Mouse (Mus musculus): ENCODE results near the gene Cela2a.
A peak's percentile ranks its signal among the peaks of the same experiment; 100 is the strongest.

Gene Cela2a

DNA sequence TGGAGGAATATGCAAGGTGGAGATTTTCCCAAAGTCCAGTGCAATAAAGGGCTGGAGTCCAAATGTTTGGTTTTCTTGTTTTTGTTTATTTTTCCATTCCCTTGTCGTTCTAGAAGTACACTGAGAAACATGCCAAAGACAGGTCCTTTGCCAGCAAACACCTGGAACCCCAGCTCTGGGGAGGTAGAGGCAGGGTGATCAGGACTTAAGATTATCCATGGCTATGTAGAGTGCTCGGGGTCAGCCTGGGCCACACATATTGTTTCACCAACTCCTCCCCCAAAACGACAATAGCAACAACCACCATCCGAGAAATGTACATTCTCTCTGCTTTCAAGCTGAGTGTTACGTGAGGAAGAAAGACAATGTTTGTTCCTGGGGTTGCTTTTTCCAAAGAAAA is at the start of gene Cela2a:
Gene Cela2a (minus strand): TSS at position 101 of the 400 bp plus-strand sequence.
- DNase-seq (ENCODE audit: low spot score): no peak

DNA sequence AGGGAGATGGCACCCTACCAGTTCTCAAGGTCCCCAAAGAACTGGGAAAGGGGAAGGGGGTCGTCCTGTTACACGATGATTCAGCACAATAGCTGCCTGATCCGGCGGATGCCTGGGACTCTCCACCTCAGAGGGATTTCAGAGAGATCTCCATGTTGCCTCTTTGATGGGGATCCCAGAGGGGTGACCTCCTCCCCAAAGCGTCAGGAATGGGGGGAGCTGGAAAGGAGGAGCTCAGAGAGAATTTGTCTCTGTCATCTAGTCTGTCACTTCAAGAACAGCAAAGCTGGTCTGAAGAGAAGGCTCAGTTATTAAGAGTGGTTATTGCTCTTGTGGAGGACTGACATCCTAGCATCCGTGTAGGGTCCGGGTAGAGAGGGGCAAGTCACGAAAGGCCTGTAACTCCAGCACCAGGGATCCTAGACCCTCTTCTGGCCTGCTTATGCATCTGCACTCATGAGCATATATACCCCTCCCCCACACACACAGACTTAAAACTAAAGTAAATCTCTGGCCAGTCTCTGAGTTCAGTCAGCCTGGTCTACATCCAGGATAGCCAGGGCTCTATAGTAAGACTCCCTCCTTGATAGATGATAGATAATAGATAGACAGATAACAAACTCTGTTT is 49.6 kb upstream of the Cela2a start:
- no peak for DNase-seq (ENCODE audit: low spot score)

DNA sequence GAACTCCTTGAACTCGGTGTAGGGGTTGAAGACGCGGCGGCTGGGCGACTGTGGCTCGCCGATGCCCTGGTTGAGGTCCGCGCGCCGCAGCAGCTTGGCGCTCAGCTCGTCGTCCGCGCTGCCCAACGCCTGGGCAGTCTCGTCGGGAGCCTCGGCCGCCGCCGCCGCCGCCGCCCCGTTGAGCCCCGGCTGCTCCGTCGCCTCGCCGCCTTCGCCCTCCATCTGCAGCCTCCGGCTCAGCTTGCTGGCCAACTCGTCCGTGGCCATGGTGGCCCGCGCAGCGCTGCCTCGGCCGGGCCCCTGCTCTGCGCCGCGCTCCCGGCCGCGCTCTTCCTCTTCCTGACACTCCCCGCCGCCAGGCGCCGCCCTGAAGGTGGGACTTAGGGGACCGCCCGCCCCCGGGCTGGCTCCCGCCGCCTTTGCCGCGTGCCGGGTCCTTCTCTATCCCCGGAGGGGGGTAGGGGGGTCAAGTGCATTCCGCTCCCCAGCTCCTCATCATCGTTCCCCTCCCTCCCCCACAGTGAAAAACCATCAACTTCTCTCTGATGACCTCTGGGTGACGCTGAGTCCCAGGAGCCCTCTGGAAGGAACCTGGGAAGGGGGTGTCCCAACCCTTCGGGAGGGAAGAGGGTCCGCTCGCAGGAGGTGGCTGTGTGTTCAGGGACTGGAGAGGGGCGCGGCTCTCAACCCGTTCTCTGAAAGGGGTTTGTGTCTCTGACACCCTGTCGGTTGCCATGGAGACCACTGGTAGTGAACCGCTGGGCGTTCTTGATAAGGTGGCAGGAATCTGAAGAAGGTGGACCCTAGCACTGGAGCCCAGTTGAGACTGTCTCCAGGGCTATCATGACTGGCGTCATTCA is 48.9 kb upstream of the Cela2a start, which contains the start of gene Efhd2:
Gene Efhd2 (minus strand): TSS at position 320 of the 860 bp plus-strand sequence.
- DNase-seq (ENCODE audit: low spot score): peak; percentile 90

DNA sequence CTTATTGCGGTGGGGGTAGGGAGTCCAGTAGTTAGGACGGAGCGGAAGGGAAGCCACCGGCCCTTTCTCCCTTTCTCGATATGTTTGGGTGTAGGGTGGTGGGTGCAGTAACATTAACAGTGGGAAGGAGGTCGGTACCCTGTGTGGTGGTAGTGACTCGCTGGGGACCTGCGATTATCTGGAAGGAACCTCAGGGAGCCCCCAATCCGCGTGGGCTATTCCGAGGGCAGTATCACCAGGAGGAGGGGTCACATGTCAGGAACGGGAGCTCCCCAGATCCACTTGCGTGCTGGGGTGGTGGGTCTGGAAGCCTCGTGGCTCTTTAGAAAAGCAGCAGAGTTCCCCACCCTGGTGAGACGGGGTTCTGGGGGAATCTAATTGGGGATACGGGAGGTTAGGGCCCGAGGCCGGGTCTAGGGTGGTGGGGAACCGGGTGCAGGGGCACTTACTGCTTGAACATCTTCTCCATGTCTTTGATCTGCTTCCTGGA is 48.2 kb upstream of the Cela2a start:
- DNase-seq (ENCODE audit: low spot score): no peak

DNA sequence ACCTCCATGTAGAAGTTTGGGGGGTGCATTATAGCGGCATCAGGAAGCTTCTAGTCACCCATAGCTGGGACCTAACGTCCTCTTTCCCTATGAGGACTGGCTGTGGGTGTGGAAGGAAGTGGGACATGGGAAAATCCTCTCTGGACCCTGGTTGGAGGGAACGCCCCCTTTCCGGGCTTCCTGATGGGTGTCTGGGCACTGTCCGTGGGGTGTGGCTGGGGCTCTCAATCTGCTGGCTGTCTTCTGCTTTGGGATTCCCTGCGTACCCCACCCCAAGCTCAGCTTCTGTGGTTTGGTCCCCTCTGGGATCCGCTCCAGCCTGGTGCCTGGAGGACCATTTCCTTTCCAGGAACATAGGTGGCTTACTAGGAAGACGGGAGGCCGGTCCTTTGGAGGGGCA is 47.0 kb upstream of the Cela2a start:
- DNase-seq (ENCODE audit: low spot score): no peak

DNA sequence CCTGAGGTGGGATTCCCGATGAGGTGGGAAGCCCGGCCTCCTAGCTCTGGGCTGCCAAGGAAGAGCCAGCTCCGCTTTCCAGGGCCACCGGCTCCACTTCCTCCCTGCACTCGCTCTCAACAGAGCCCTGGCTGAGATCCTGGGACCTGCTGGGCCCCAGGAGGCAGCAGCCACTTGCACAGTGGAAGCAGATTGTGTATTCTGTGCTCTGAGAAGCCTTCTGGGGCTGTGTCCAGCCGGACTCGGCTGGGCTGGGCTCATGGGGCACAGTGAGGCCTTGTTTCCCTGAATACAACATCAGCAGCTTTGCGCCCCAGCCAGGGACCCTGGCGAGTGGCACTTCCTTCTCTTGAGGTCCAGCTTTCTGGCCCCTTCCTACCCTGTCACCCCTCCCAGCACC is 45.9 kb upstream of the Cela2a start:
- no peak for DNase-seq (ENCODE audit: low spot score)

DNA sequence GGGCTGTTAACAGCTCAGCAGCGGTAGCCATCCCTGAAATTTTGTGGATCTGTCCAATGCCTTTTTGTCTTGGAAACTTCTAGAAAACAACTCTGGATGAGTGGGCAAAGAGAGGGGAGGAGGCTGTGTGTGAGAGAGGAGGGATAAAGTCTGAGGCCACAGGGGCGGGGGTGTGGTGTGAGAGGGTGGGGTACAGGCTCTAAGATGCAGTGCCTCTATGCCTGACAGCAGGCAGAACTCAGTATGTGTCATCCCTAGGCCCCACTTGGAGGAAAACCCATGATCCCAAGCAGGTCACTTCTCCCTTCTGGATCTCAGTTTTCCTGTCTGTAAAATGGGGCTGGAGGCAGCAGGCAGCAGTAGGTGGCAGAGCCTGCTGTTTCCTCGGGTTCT is 45.4 kb upstream of the Cela2a start:
- no peak for DNase-seq (ENCODE audit: low spot score)

DNA sequence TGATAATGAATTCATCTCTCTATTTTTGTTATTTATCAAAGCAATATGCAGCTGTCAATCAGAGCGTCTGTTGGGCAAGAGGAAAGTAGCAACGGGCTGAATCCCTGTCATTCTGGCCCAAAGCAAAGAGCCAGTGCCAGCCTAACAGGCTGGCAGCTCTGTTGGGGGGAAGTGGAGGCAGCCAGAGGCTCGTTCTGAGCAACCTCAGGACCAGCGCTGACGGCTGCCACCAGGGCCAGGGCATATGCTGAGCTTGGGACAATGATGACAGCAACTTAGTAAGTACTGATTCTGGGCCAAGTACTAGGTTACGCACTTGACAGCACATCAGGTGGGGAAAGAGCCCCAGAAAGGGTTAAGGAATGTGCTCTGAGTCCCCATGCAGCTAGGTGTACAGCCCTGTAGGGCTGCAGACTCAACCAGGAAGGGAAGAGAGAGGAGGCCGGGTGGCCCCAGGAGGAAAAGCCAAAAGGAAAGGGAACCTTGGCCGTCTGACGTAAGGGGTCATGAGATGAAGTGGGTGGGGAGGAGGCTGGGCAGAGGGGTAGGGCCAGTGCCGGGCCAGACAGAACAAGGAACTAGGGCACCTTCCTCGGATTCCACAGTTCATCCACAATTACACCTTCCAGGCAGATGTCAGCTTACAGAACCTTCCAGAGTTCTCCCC is 44.8 kb upstream of the Cela2a start:
- no peak for DNase-seq (ENCODE audit: low spot score)

DNA sequence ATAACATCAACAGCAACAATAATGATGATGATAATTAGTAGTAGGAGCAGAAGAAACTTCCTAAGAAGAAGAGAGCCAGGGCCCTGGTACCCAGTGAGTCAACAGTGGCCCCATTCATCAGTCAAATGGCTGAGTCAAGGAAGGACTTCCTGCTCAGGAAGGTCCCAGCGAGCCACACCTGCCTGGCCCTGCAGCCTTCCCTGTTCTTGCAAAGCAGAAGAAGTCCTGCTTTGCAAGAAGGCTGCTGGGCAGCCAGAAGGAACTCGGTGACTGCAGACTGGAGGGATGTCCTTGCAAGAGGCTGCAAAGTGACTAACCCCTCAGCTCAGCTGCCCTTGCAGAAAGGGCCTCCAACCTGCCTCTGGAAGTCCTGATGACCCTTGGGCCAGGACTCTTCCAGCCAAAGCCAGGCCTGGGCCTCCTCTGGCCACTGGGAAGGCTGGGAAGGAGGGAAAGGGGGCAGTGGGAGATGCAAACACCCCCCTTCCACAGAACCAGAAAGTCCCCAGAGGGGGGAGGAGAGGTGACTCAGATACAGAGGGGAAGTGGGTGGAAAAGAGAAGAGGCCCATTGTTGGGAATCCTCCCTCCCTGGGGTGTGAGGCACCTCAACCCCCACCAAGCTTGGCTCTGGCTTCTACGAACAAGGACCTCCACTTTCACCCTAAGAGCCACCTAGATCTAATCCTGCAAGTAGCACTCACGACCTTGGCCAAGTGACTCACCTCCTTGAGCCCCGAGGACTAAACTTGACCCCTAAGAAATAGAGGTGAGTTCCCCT is 43.7 kb upstream of the Cela2a start:
- DNase-seq (ENCODE audit: low spot score): no peak

DNA sequence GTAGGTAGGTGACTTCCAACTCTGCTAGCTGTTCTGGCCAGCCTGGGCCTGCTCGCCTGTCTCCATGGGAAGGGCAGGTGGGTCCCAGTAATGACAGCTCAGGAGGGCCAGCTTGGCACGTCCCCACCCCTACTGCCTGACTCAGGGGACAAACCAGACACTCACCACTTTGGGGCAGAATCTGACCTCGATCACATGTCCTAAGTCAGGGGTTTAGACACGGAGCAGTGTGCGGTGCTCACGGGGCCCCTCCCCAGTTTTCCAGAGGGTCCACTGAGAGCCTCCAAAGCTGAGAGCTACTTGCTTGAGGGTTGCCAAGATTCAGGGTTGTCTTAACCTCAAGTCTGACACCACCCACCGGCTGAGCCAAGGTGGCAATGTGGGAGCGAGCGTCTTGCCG is 42.1 kb upstream of the Cela2a start:
- DNase-seq (ENCODE audit: low spot score): no peak

DNA sequence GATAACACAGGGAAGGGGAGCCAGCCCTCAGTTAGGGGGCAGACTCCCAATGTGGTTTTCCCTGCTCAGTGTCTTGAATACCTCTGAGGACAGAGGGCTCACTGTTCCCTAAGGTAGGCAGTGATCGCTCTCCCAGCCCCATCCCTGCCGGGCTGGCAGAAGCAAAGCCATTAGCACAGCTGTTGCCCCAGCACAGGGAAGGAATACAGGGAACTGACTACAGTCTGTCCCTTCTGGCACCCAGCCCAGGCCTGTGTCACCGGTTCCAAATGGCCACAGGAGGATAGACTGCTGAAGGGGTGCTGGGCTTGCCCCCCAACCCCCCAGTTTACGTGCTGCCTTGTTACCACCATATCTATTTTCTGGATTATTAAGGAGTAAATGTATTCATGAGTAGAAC is 41.5 kb upstream of the Cela2a start:
- no peak for DNase-seq (ENCODE audit: low spot score)

DNA sequence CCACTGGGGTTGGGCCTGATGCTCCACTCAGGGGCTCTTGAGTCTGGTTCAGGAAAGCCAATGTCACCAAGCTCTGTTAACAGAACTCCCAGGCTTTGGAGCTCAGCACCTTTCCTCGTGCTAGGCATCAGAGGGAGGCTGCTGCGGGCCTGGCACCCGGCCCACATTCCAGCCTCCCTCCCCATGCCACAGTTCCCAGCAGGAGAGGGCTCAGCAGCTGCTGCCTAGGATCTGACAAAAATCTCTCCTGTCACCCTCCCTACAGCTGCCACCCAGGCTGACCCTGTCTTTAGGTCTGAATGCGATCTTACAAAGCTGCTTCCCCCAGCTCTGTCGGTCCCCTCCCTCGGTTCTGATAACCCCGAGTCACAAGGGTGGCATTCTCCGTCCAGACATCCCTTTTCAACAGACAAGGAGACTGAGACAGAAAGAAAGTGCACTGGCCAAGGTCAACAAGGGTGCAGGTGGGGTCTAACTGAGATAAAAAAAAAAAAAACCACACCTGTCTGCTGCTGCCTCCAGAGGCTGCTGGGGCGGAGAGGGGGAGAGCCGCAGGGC is 41.1 kb upstream of the Cela2a start:
- DNase-seq (ENCODE audit: low spot score): no peak

DNA sequence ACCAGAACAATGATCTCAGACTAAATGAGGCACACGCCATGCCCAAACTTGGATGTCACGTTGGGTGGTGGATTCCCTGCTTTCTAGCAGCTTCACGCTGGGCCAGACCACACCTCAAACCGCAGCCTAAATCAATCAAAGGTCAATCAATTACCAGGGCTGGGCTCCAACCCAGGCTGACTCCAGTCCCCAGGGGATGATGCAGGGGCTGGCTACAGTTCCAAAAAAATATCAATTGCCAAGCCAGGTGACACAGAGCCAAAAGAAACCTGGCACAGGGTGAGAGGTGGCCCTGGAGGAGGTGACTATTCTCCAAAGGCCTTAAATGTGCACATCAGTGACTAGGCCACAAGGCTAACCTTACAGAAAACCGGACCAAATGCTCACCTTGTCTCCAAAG is 39.6 kb upstream of the Cela2a start:
- no peak for DNase-seq (ENCODE audit: low spot score)

DNA sequence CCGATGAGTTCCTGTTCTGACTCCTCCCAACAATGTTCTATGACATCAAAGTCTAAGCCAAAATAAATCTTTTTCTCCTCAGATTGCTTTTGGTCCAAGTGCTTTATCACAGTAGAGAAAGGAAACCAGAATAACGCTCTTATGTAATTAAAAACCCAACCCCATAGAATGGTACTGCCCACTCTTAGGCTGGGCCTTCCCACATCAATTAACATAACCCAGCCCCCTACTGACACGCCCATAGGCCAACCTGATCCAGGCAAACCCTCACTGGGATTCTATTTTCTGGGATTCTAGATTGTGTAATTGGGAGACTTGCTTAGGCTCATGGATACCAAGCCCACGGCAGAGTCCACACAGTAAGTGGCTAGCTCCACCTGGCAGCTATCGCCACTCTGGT is 39.0 kb upstream of the Cela2a start:
- no peak for DNase-seq (ENCODE audit: low spot score)

DNA sequence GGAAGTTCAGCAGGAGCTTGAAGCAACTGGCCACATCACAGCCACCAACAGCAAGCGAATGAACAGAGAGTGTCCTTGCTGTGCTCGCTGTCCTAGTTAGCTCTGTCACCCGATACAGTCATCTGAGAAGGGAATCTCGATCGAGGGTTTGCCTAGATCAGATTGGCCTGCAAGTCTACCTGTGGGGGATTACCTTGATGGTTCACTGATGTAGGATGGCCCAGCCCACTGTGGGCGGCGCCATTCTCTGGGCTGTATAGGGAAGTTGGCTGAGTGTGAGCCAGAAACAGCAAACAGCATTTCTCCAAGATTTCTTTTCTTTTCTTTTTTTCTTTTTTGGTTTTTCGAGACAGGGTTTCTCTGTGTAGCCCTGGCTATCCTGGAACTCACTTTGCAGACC is 38.5 kb upstream of the Cela2a start:
- DNase-seq (ENCODE audit: low spot score): no peak

DNA sequence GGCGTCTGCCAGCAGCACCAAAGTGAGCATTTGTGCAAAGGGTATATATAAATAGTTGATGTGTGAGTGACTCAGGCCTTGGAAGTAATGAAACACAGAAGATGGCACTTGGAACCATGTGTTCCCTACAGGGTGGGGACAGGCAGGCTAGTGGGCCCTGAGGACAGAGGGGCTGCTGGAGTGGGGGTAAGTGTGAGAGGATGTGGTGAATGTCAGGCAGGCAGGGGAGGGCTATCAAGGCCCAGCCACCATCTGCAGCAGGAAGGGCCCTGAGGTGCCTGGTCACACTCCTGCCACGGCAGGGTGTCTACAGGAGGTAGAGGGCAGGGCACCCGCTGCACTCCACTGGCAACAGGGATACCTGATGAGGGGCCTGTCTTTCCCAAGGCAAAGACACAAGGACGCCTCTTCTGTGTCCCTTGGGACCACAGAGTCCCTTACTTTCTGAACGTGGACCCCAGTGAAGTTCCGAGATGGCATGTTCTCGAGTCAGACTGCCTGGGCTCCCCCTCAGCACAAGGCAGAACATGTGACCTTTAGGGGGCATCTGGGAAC is 37.8 kb upstream of the Cela2a start:
- no peak for DNase-seq (ENCODE audit: low spot score)

DNA sequence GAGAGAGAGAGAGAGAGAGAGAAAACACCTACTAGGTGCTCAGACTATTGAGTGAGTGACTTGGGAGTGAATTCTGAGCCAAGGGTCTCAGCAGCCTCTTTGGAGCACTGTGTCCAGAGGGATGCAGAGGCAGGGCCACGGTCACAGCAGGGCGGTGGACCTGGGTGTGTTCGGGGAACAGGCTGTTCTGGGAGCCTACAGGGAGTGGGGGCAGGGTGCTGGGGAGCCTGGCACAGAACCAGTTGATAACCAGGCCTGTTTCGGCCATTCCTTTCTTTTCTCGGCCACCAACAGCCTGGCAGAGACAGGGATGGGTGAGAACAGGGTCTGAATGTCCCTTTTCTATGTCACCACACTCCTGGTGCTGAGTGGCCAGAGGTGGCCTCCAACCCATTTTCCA is 36.9 kb upstream of the Cela2a start:
- no peak for DNase-seq (ENCODE audit: low spot score)

DNA sequence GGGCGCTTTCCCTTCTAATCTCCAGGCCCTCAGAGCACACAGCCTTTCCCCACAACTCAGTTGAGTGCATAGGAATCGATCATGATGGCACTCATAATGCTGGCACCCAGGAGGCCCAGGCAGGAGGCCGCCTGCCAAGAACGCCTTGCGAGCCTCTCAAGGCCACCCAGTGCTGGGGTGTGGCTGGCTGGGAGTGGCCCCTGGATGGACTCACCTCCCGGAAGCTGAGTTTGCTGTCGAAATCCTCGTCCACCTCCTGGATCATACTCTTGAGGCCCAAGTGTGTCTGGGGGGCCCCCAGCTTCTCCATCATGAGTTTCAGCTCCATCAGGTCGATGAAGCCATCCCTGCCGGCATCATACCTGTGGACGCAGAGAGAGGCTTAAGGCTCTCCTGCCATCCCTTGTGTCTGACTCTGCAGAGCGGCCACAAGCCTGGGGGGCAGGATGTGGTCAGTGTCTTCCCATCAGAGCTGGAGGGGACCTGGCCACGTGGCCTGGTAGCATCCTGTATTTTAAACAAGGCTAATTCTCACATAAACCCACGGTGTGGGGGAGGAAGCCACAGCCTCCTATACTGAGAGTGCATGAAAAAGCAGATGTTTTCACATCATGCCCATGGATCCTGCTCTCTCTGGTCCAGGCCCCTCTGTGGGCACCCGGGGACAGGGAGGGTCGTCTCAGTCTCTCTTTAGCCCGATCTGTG is 35.8 kb upstream of the Cela2a start:
- DNase-seq (ENCODE audit: low spot score): no peak

DNA sequence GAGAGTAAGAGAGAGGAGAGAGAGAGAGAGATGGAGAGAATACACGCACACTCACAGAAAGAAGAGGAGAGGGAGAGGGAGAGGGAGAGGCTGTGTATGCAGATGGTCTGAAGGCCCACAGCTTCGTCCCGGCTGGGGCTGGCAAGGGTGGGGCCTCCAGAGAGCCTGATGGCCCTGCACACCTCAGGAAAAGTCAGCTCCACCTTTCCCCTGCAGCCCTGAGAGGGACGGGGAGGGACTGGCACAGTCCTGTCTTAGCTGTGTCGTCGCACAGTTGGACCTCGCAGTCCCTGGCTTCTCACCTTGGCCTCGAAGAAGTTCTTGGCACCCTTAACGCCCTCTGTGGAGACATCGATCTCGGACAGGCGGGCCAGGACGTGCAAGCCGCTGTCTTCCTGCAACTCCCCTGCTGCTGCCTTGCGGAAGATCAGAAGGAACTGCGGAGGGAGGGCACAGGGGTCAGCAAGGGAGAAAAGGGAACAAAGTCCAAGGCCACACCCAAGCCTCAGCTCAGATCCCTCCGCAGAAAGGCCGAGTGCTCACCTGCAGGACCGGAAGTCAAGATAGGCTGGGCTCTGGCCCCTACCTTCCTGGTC is 34.4 kb upstream of the Cela2a start:
- DNase-seq (ENCODE audit: low spot score): no peak

DNA sequence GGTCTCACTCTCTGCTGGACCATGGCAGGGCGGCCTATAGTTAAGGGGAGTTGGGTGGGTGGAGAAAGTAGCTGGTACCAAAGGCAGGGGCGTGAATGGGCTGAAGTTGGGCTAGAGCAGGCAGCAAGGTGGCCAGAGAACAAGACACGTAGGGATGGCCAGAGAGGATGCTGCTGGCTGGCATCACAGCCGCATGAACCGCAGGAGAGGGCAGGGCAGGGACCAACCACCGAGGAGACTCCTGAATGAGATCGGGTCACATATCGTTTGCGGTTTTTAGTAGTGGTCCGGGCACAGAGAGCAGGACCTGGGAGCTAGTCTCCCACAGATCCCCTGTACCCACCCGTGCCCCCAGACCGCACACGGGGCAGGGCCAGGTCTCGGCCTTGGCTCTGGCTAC is 33.4 kb upstream of the Cela2a start:
- no peak for DNase-seq (ENCODE audit: low spot score)

DNA sequence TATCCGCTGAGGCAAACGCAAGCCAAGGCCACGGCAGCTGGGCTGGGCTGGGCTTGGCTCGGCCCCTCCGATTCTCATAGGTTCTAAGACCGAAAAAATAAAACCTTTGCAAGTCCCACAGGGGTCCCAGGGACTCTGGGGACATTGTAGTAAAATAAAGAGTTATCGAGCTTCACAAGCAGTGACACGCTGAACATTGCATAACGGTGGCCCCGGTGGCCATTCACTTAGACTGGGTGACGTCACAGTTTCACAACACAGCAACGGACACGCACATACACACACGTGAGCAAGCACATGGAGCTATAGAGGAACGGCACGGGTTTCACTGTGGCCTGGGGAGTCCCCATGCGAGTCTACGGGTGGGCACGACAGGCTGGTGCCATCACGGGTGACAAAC is 32.5 kb upstream of the Cela2a start:
- no peak for DNase-seq (ENCODE audit: low spot score)
